Mouse (Mus musculus) frontal cortex, postnatal 36 days (tissue): ENCODE measurements at regions not wholly inside any gene's neighbourhood (a gene's known extent, or its start where the extent isn't known, plus 50 kb on each side); places are given as distances from the start of the nearest gene placed in this dataset.

Experiments
- DNase-seq, 2 experiments: peaks; one replicate each; pipeline ENCODE4 v3.0.0; 2022; ENCODE audit warnings: low spot score in 2 of 2

- no peak for DNase-seq
These were observed 253.9 kb upstream of the Nsun2 start for GRCm38 (mm10) chr13:69279647-69280046.

- peak; percentile 24 to 71 for DNase-seq
These were observed 239.1 kb upstream of the Nsun2 start for GRCm38 (mm10) chr13:69294483-69294882.

- peak in 1 of 2 experiments; percentile 63 for DNase-seq
These were observed 230.2 kb upstream of the Nsun2 start for GRCm38 (mm10) chr13:69303316-69303715.

- peak; percentile 55 to 75 for DNase-seq
These were observed 203.0 kb upstream of the Nsun2 start for GRCm38 (mm10) chr13:69330412-69331000.

GRCm38 (mm10) chr13:69331537-69332435, 201.8 kb upstream of the Nsun2 start:
- DNase-seq = no peak

GRCm38 (mm10) chr13:69343806-69344205, 189.7 kb upstream of the Nsun2 start:
- no peak for DNase-seq

GRCm38 (mm10) chr13:69357435-69357834, 176.1 kb upstream of the Nsun2 start:
- peak; percentile 70 to 73 for DNase-seq

- DNase-seq = no peak
These were observed 167.6 kb upstream of the Nsun2 start for GRCm38 (mm10) chr13:69365880-69366490.

GRCm38 (mm10) chr13:69373101-69373815, 160.3 kb upstream of the Nsun2 start:
- peak; percentile 11 to 52 for DNase-seq

GRCm38 (mm10) chr13:69373816-69374142, 159.8 kb upstream of the Nsun2 start:
- no peak for DNase-seq

GRCm38 (mm10) chr13:69380403-69380802, 153.1 kb upstream of the Nsun2 start:
- no peak for DNase-seq

- no peak for DNase-seq
These were observed 148.8 kb upstream of the Nsun2 start for GRCm38 (mm10) chr13:69384767-69385166.

GRCm38 (mm10) chr13:69392917-69393827, 140.4 kb upstream of the Nsun2 start:
- no peak for DNase-seq

- no peak for DNase-seq
These were observed 139.0 kb upstream of the Nsun2 start for GRCm38 (mm10) chr13:69394544-69394943.

GRCm38 (mm10) chr13:69410359-69410758, 123.2 kb upstream of the Nsun2 start:
- no peak for DNase-seq

GRCm38 (mm10) chr13:69414813-69415212, 118.7 kb upstream of the Nsun2 start:
- no peak for DNase-seq

GRCm38 (mm10) chr13:69416726-69417125, 116.8 kb upstream of the Nsun2 start:
- no peak for DNase-seq

GRCm38 (mm10) chr13:69417855-69418478, 115.6 kb upstream of the Nsun2 start:
- no peak for DNase-seq

GRCm38 (mm10) chr13:69420166-69420565, 113.4 kb upstream of the Nsun2 start:
- DNase-seq = no peak

GRCm38 (mm10) chr13:69421966-69422365, 111.6 kb upstream of the Nsun2 start:
- no peak for DNase-seq

GRCm38 (mm10) chr13:69426117-69426516, 107.4 kb upstream of the Nsun2 start:
- DNase-seq = no peak
